Mouse (Mus musculus): ENCODE measurements around the gene Gnl2.

DNA sequence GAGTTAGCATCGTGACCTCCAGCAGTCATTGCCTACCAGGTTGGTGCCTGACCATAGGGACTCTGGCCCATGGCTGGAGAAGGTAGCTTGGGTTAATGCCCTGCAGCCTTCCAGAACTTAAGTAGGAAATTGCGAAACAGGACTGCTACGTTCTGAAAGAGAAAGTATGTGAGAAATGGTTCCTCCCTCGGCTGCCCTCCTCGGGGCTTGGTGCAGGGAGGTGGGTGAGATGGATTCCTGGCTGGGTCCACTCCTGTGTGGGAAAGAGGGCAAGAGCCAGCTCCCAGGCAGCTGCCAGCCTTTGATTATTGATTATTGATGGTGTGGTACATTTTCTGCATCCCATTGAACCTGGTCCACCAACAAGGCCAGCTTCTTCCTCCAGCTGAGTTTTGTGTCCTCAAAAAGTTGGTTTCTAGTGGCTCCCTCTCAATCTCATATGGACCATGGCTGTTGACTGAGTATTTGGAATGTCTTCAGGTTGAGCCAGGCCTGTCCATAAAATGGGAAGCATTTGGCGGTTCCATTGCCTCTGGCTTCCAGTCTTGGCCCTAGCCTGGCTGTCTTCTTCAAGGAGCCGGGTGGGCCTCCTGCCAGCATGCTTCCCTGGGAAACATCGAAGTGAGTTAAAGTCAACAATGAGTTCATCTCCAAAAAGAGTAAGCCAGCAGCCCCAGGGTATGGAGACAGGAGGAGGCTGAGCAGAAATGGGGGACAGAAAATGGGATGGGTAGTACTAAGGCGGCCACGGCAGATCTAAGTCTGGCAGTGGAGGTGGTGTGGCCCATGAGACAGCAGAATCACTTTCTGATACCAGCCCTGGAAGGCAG is at the start of gene Gnl2:
- TF ChIP-seq CTCF (IDR thresholded peaks at IDR 0.05; ENCODE audit: low read depth) (no peak), EP300 (optimal IDR thresholded peaks at IDR 0.05) (no peak)

Measured in stomach, postnatal 0 days (tissue).